Mouse (Mus musculus) lung, adult 2 months (tissue): ENCODE results near the gene Arid5b.

ENCODE experiments used
- CTCF ChIP-seq: fragments of 200-500 bp; IDR thresholded peaks from 2 replicates; pipeline ENCODE4 v1.5.1; 2011; ENCODE audit warnings: mild to moderate bottlenecking, low read length, control low read depth; ENCODE audit not compliant: insufficient read depth
- POLR2A ChIP-seq: fragments of 200-500 bp; IDR thresholded peaks from 2 replicates; pipeline ENCODE4 v1.6.1; 2011; ENCODE audit warnings: low read depth, mild to moderate bottlenecking, control low read depth, low read length, borderline replicate concordance; ENCODE audit errors: extremely low read depth

DNA sequence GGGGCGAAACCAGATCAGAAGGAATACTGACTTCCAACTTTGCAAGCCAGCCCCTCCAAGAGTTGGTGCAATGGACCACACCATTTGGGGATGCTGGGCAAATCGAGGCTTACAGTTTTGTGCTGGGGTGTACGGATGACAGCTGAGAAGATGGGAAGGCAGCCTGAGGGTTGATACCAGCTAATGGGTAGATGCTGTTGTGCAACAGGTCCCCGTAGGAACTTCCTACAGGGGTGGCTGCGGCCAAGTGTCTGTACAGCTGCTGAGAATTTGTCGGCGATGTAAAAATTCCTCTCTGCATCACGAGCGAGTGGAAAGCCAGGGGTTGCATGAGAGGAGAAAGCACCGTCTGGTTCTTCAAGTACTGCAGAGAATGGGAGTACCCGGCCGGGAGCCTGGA lies 182.1 kb downstream of the Arid5b start:
- TF ChIP-seq CTCF (no peak), POLR2A (no peak)
